Mouse (Mus musculus): ENCODE measurements around the gene Guca1b. TPM values are rescaled to one million over a fixed set of nuclear protein-coding genes. Genes with fewer than 3 reads are reported as not detected.
A peak's percentile ranks its signal among the peaks of the same experiment; 100 is the strongest.

The Guca1b gene
- polyA plus RNA-seq, 1 experiment, result 3.1 TPM

DNA sequence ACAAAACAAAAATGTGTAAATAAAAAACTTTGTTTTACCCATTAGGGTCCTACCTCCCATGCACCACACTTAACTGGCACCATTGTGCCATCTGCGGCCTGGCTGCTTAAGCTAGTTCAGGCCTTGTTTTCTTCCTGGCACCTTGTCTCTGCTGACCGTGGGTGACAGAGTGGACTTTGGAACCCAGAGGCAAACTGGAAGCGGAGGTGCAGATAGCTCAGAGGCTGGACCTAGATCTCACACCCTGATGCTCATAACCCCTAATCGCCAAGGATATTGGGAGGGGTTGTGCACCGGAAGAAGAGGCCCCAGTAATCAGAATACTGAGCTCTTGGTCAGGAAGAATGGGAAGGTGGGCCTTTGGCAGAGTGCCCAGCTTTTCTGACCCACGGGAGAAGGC, 39.0 kb downstream of the Guca1b start:
- DNase-seq, result no peak
- TF ChIP-seq CTCF (IDR thresholded peaks at IDR 0.05; ENCODE audit: borderline replicate concordance, control insufficient read depth, extremely low read depth, insufficient read depth, low read length, poor library complexity) (no peak), POLR2A (IDR thresholded peaks at IDR 0.05; ENCODE audit: control insufficient read depth, extremely low read depth, insufficient read depth, low read length, poor library complexity) (no peak)
- Histone ChIP-seq H3K4me3 (ENCODE audit: control insufficient read depth, insufficient read depth, low read length) (no peak overlapping the region), H3K36me3 (ENCODE audit: control insufficient read depth, insufficient read depth, low read length) (no peaks in the 10 kb centered on the region), H3K27ac (ENCODE audit: control insufficient read depth, insufficient read depth, low read length) (no peak overlapping the region), H3K4me1 (replicated peaks; ENCODE audit: control insufficient read depth, insufficient read depth, low read length) (0 out of 2 replicates have a peak, but pooled peaks cover 2% of the 10 kb centered on the region), H3K27me3 (ENCODE audit: control insufficient read depth, insufficient read depth, low read length) (no peaks in the 10 kb centered on the region)
- WGBS, result 81% methylated on average over 6 of the region's 6 CpGs

DNA sequence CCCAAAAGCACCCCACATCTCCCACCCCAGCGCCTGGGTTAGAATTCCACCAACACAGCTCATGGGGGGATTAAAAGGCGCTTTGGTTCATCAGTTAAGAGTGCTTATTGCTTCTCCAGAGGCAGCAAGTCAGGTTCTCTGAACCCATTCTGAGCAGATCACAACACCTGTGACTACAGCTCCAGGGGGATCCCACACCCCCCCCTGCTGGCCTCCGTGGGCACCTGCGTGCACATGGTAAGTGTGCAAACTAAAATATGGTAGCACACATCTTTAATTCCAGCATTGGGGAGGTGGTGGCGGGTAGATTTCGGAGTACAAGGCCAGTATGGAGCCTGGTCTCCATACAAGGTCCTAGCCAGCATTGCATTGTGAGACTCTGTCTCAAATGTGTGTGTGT, 42.1 kb downstream of the Guca1b start:
- 81% methylated on average over 6 of the region's 6 CpGs for WGBS
- Histone ChIP-seq H3K27me3 (ENCODE audit: control insufficient read depth, insufficient read depth, low read length) (no peaks in the 10 kb centered on the region), H3K27ac (ENCODE audit: control insufficient read depth, insufficient read depth, low read length) (no peak overlapping the region), H3K36me3 (ENCODE audit: control insufficient read depth, insufficient read depth, low read length) (no peaks in the 10 kb centered on the region), H3K4me1 (replicated peaks; ENCODE audit: control insufficient read depth, insufficient read depth, low read length) (peaks cover 10% of the 10 kb centered on the region), H3K4me3 (ENCODE audit: control insufficient read depth, insufficient read depth, low read length) (no peak overlapping the region)
- no peak for TF ChIP-seq POLR2A (IDR thresholded peaks at IDR 0.05; ENCODE audit: control insufficient read depth, extremely low read depth, insufficient read depth, low read length, poor library complexity)
- TF ChIP-seq CTCF (IDR thresholded peaks at IDR 0.05; ENCODE audit: borderline replicate concordance, control insufficient read depth, extremely low read depth, insufficient read depth, low read length, poor library complexity), result no peak
- no peak for DNase-seq

DNA sequence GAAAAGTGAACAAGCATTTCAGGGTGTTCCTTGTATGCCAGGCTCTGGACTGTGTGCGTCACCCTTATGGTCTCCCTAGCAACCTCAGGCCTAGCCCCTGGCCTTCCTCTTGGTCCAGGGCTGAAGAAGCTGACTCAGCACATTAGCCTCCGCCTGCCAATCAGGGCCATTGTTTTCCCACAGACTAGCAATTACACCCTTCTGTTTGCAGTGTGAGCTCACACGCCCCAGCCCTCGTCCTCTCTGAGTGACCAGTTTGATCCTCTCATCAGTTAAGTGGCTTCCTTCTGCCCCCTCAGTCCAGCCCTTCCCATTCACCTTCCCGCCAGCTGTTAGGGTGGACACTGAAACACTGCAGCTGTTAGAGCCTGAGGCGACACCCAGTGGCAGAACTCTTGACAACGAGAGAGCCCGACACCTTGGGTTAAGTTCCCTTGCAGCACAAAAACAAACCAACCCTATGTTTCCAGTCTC, 43.7 kb downstream of the Guca1b start:
- H3K4me1 ChIP-seq (replicated peaks; ENCODE audit: control insufficient read depth, insufficient read depth, low read length), result peaks cover 10% of the 10 kb centered on the region
- H3K27ac ChIP-seq (ENCODE audit: control insufficient read depth, insufficient read depth, low read length), result no peak overlapping the region
- H3K36me3 ChIP-seq (ENCODE audit: control insufficient read depth, insufficient read depth, low read length), result no peaks in the 10 kb centered on the region
- no peaks in the 10 kb centered on the region for H3K27me3 ChIP-seq (ENCODE audit: control insufficient read depth, insufficient read depth, low read length)
- no peak for TF ChIP-seq POLR2A (IDR thresholded peaks at IDR 0.05; ENCODE audit: control insufficient read depth, extremely low read depth, insufficient read depth, low read length, poor library complexity)
- no peak for TF ChIP-seq CTCF (IDR thresholded peaks at IDR 0.05; ENCODE audit: borderline replicate concordance, control insufficient read depth, extremely low read depth, insufficient read depth, low read length, poor library complexity)
- DNase-seq, result no peak
- 60% methylated on average over 8 of the region's 8 CpGs for WGBS
- no peak overlapping the region for H3K4me3 ChIP-seq (ENCODE audit: control insufficient read depth, insufficient read depth, low read length)

DNA sequence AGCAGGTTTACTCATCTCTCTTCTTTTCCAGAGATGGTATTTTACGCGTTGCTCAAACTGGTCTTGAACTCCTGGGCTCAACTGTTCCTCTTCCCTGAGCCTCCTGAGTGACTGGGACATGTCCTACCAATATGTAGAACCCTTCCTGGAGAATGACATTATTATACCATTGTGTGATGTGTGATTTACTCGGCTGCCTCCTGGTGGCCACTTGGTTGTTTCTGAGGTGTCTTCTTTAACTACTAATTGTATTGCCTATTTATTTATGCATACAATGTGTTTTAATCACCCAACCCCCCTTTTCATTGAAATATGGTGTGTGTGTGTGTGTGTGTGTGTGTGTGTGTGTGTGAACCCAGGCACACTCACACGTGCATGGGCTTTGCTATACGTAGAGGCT, 45.6 kb downstream of the Guca1b start:
- peaks cover 10% of the 10 kb centered on the region for H3K4me1 ChIP-seq (replicated peaks; ENCODE audit: control insufficient read depth, insufficient read depth, low read length)
- H3K27me3 ChIP-seq (ENCODE audit: control insufficient read depth, insufficient read depth, low read length), result no peaks in the 10 kb centered on the region
- TF ChIP-seq CTCF (IDR thresholded peaks at IDR 0.05; ENCODE audit: borderline replicate concordance, control insufficient read depth, extremely low read depth, insufficient read depth, low read length, poor library complexity) (no peak), POLR2A (IDR thresholded peaks at IDR 0.05; ENCODE audit: control insufficient read depth, extremely low read depth, insufficient read depth, low read length, poor library complexity) (no peak)
- H3K27ac ChIP-seq (ENCODE audit: control insufficient read depth, insufficient read depth, low read length), result no peak overlapping the region
- WGBS, result 71% methylated on average over 5 of the region's 5 CpGs
- no peak for DNase-seq
- no peaks in the 10 kb centered on the region for H3K36me3 ChIP-seq (ENCODE audit: control insufficient read depth, insufficient read depth, low read length)
- H3K4me3 ChIP-seq (ENCODE audit: control insufficient read depth, insufficient read depth, low read length), result no peak overlapping the region

DNA sequence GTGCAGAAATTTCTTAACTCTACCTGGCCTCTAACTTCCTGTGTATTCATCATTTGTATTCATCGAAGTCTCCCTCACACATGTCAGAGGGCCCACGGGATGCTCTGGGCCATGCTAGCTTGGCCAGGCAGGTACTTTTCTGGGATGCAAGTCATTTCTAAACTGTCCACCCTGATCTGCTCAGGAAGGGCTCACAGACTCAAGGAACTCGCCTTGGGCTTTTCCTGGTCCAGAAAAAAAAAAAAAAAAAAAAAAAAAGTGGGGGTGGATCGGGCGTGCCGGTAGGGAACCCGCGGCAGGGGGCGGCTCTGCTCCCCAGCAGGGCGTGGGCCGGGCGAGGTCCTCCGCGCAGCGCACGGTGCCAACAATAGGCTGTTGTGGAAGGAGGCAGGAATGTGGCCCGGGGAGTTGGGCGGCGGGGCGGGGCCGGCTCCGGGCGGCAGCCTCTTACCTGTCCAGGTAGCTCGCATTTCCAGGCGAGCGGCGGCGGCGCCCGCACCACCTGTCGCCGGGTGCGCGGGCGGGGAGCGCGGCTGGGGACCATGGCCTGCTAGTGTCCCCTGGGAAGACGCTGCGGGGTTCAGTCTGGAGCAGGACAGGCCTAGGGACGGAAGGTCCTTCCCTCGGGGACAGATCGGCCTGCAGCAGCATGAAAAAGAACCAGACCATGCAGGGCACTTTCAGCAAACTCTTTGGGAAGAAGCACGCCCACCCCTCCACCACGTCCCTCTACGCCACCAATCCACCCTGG, 51.1 kb downstream of the Guca1b start, which contains the start of gene AI661453:
Gene AI661453, plus strand, starts transcription at position 460 of the 751 bp plus-strand sequence.
- DNase-seq, result peak; percentile 3
- TF ChIP-seq CTCF (IDR thresholded peaks at IDR 0.05; ENCODE audit: borderline replicate concordance, control insufficient read depth, extremely low read depth, insufficient read depth, low read length, poor library complexity), result no peak
- no peak for TF ChIP-seq POLR2A (IDR thresholded peaks at IDR 0.05; ENCODE audit: control insufficient read depth, extremely low read depth, insufficient read depth, low read length, poor library complexity)
- Histone ChIP-seq H3K36me3 (ENCODE audit: control insufficient read depth, insufficient read depth, low read length) (no peaks in the 10 kb centered on the region), H3K27me3 (ENCODE audit: control insufficient read depth, insufficient read depth, low read length) (peaks cover 5% of the 10 kb centered on the region; the same call in 1 of the 2 replicates), H3K4me3 (ENCODE audit: control insufficient read depth, insufficient read depth, low read length) (peak within 1 kb of the TSS; percentile 34), H3K4me1 (replicated peaks; ENCODE audit: control insufficient read depth, insufficient read depth, low read length) (peaks cover 28% of the 10 kb centered on the region), H3K27ac (ENCODE audit: control insufficient read depth, insufficient read depth, low read length) (no peak within 1 kb of the TSS)
- 5% methylated on average over 45 of the region's 45 CpGs for WGBS

DNA sequence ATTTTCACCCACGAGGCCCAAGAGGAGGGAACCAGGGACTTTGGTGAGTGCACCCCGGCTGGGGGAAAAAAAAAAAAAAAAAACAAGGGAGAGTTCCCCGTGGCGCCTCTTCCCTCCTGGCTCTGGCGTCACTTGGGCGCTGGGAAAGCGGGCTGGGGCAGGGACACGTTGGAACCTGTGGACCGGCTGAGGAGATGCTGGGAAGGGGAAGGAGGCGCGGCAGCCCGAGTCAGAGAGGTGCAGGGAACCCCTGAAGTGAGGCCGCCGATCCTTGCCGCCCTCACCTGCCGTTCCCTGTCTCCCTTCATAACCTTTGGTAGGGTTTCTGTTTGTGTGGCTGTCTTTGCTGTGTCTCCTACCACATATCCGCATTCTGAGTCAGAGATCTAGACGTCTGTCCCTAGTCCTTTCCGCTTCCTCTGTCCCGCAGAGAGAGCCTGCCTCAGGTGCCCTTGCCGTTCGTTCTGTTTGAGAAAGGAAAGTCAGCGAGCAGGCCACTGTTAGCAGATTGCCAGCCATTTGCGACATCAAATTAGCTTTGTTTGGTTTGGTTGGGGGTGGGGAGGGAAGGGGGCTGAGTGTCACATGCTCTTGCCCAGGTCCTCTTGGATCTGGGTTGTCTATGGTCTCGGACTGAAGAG, 51.8 kb downstream of the Guca1b start, which contains the start of gene 1700001C19Rik:
Gene 1700001C19Rik, minus strand, starts transcription at position 470 of the 641 bp plus-strand sequence.
- Histone ChIP-seq H3K27me3 (ENCODE audit: control insufficient read depth, insufficient read depth, low read length) (peaks cover 5% of the 10 kb centered on the region; the same call in 1 of the 2 replicates), H3K27ac (ENCODE audit: control insufficient read depth, insufficient read depth, low read length) (no peak within 1 kb of the TSS), H3K36me3 (ENCODE audit: control insufficient read depth, insufficient read depth, low read length) (no peaks in the 10 kb centered on the region), H3K4me3 (ENCODE audit: control insufficient read depth, insufficient read depth, low read length) (peak within 1 kb of the TSS; percentile 34), H3K4me1 (replicated peaks; ENCODE audit: control insufficient read depth, insufficient read depth, low read length) (peaks cover 21% of the 10 kb centered on the region)
- DNase-seq, result no peak
- 15% methylated on average over 25 of the region's 25 CpGs for WGBS
- no peak for TF ChIP-seq CTCF (IDR thresholded peaks at IDR 0.05; ENCODE audit: borderline replicate concordance, control insufficient read depth, extremely low read depth, insufficient read depth, low read length, poor library complexity)
- TF ChIP-seq POLR2A (IDR thresholded peaks at IDR 0.05; ENCODE audit: control insufficient read depth, extremely low read depth, insufficient read depth, low read length, poor library complexity), result no peak
